Mouse (Mus musculus) monocyte, adult 59 days (primary cell): ENCODE results near the gene Ireb2. TPM values are rescaled to one million over a fixed set of nuclear protein-coding genes. Genes with fewer than 3 reads are reported as not detected.

Experiments
- total RNA-seq, 2 experiments: library from RNA; stranded (reverse); gene quantifications; one replicate each; pipeline ENCODE4 v1.2.4; 2023

Gene Ireb2
- total RNA-seq, result 10 to 100 TPM; 33.0 to 35.0 TPM

GRCm38 (mm10) chr9:54863363-54864281 is at the start of gene Ireb2:
TSS of gene Ireb2 (plus strand) at chr9:54863789.

GRCm38 (mm10) chr9:54917010-54917677 is 53.6 kb downstream of the Ireb2 start, which contains the start of gene Hykk:
TSS of gene Hykk (plus strand) at chr9:54917283.

GRCm38 (mm10) chr9:54950575-54951321 is 87.2 kb downstream of the Ireb2 start, which contains the start of the genes Psma4 and AY074887:
TSS of gene Psma4 (plus strand) at chr9:54950790.
TSS of gene AY074887 (minus strand) at chr9:54950998.

Other genes with a start within 250 kb of the Ireb2 start
- under 1 TPM; 0.58 to 0.76 TPM for gene Acsbg1, start 201.9 kb upstream of the Ireb2 start, total RNA-seq
- gene Dnaja4, start 164.9 kb upstream of the Ireb2 start, total RNA-seq, result 1 to 10 TPM; 1.4 to 1.7 TPM
- gene Wdr61, start 129.3 kb upstream of the Ireb2 start, total RNA-seq, result 10 to 100 TPM; 38.8 to 41.4 TPM
- gene Crabp1, start 99.0 kb upstream of the Ireb2 start, total RNA-seq, result not detected
- gene Hykk, start 53.5 kb downstream of the Ireb2 start, total RNA-seq, result under 1 TPM; 0.37 to 0.61 TPM
- 100 to 1,000 TPM; 113 to 114 TPM for gene Psma4, start 87.0 kb downstream of the Ireb2 start, total RNA-seq
- not detected for gene AY074887, start 87.2 kb downstream of the Ireb2 start, total RNA-seq
- gene Chrna5, start 117.1 kb downstream of the Ireb2 start, total RNA-seq, result not detected
- gene Chrna3, start 162.8 kb downstream of the Ireb2 start, total RNA-seq, result not detected
- gene Chrnb4, start 185.0 kb downstream of the Ireb2 start, total RNA-seq, result under 1 TPM in 1 of 2 experiments, not detected in 1; 0.12 TPM